Mouse (Mus musculus) olfactory bulb, adult 2 months (tissue): Measurements from ENCODE around the gene Otogl.

ENCODE experiments used
- CTCF ChIP-seq: fragments of 200-500 bp; IDR thresholded peaks from 2 replicates; pipeline ENCODE4 v1.5.1; 2012; ENCODE audit warnings: low read depth, mild to moderate bottlenecking, low read length, moderate library complexity; ENCODE audit not compliant: insufficient read depth
- POLR2A ChIP-seq: fragments of 200-500 bp; IDR thresholded peaks from 2 replicates; pipeline ENCODE4 v1.6.1; 2012; ENCODE audit warnings: mild to moderate bottlenecking, low read depth, low read length, moderate library complexity; ENCODE audit not compliant: insufficient read depth

- TF ChIP-seq CTCF = no peak
- no peak for TF ChIP-seq POLR2A
Observed at GRCm38 (mm10) chr10:107940302-107940701, 28.4 kb upstream of the Otogl start.
